Mouse (Mus musculus) bone marrow macrophage, adult 2 months (primary cell): ENCODE results near the gene Nagpa.

ENCODE experiments used
- CTCF ChIP-seq: IDR thresholded peaks from 2 replicates; pipeline ENCODE4 v1.5.1; 2012; ENCODE audit warnings: low read depth, mild to moderate bottlenecking, low read length, moderate library complexity
- POLR2A ChIP-seq: IDR thresholded peaks from 2 replicates; pipeline ENCODE4 v1.6.1; 2012; ENCODE audit warnings: mild to moderate bottlenecking, low read depth, low read length, borderline replicate concordance

DNA sequence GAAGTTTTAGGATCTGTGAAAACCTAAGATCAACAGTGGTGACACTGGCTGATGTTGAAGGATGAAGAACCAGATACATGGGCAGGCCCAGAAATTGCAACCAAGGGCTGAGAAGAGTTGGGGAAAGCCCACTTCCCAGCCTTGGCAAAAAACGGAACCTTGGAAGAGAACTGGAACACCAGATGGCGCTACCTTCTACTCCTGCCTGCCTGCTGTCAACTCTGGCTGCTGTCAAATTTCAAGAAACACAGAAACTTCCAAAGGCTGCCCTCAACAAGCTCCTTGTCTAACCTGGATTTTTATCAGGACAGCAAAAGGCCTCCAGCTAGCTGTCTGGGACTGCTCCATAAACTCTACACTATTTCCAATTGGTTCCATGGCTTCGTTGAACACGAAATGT lies 1.1 kb downstream of the Nagpa start:
- peak; percentile 69 for TF ChIP-seq CTCF
- no peak for TF ChIP-seq POLR2A
